Mouse (Mus musculus) brown adipose tissue, adult 24 weeks (tissue): ENCODE data around the gene Wdr90. TPM values are rescaled to one million over a fixed set of nuclear protein-coding genes. Genes with fewer than 3 reads are reported as not detected.

Experiments
- H3K27ac ChIP-seq: fragments of 200-500 bp; replicated peaks from 2 replicates; pipeline ENCODE4 v1.5.1; 2012; ENCODE audit warnings: low read depth, mild to moderate bottlenecking, low read length
- H3K4me1 ChIP-seq: fragments of 200-500 bp; 2 replicates; pipeline ENCODE4 v1.6.1; 2012; ENCODE audit warnings: low read length, mixed read lengths; ENCODE audit not compliant: control insufficient read depth, insufficient read depth, insufficient read length
- H3K4me3 ChIP-seq: fragments of 200-500 bp; 2 replicates; pipeline ENCODE4 v1.5.1; 2012; ENCODE audit warnings: low read depth, mild to moderate bottlenecking, low read length, moderate library complexity; ENCODE audit not compliant: insufficient read depth
- polyA plus RNA-seq: library from polyadenylated mRNA; stranded (reverse); fragments of >200 nt; gene quantifications from 2 replicates; pipeline ENCODE4 v1.2.4, GENCODE M21; 2012; ENCODE audit not compliant: missing spikeins, insufficient read depth, insufficient read length

Gene Wdr90
- 1.6 and 2.4 TPM in 2 replicates for polyA plus RNA-seq

- peak within 1 kb of the TSS; percentile 59 for H3K4me3 ChIP-seq
- H3K27ac ChIP-seq: peak within 1 kb of the TSS; percentile 33
- H3K4me1 ChIP-seq: no peaks in the 10 kb centered on the region
Observed at GRCm38 (mm10) chr17:25860832-25861703, at the start of gene Wdr90. TSS of gene Wdr90 (minus strand) at chr17:25861501.

GRCm38 (mm10) chr17:25907640-25908039 lies 46.3 kb upstream of the Wdr90 start:
- 0 out of 2 replicates have a peak, but pooled peaks cover 7% of the 10 kb centered on the region for H3K4me1 ChIP-seq
- H3K27ac ChIP-seq: no peak overlapping the region
- H3K4me3 ChIP-seq: no peak overlapping the region

- Histone ChIP-seq H3K4me1 (no peaks in the 10 kb centered on the region), H3K4me3 (no peak overlapping the region), H3K27ac (no peak overlapping the region)
Observed at GRCm38 (mm10) chr17:25903061-25903460, 41.8 kb upstream of the Wdr90 start.

GRCm38 (mm10) chr17:25900193-25900592 lies 38.9 kb upstream of the Wdr90 start:
- H3K27ac ChIP-seq: no peak overlapping the region
- no peaks in the 10 kb centered on the region for H3K4me1 ChIP-seq
- H3K4me3 ChIP-seq: no peak overlapping the region

GRCm38 (mm10) chr17:25895891-25896290 lies 34.6 kb upstream of the Wdr90 start:
- Histone ChIP-seq H3K4me1 (no peaks in the 10 kb centered on the region), H3K4me3 (no peak overlapping the region), H3K27ac (no peak overlapping the region)

GRCm38 (mm10) chr17:25895415-25895814 lies 34.1 kb upstream of the Wdr90 start:
- H3K4me1 ChIP-seq: no peaks in the 10 kb centered on the region
- H3K27ac ChIP-seq: no peak overlapping the region
- H3K4me3 ChIP-seq: no peak overlapping the region

GRCm38 (mm10) chr17:25893975-25894617 lies 32.8 kb upstream of the Wdr90 start:
- H3K4me1 ChIP-seq: no peaks in the 10 kb centered on the region
- H3K4me3 ChIP-seq: no peak overlapping the region
- H3K27ac ChIP-seq: no peak overlapping the region

GRCm38 (mm10) chr17:25888837-25889236 lies 27.5 kb upstream of the Wdr90 start:
- Histone ChIP-seq H3K27ac (no peak overlapping the region), H3K4me1 (no peaks in the 10 kb centered on the region), H3K4me3 (no peak overlapping the region)

- H3K4me3 ChIP-seq: no peak overlapping the region
- H3K4me1 ChIP-seq: no peaks in the 10 kb centered on the region
- H3K27ac ChIP-seq: no peak overlapping the region
Observed at GRCm38 (mm10) chr17:25887467-25887866, 26.2 kb upstream of the Wdr90 start.

- H3K27ac ChIP-seq: no peak overlapping the region
- no peaks in the 10 kb centered on the region for H3K4me1 ChIP-seq
- no peak overlapping the region for H3K4me3 ChIP-seq
Observed at GRCm38 (mm10) chr17:25886806-25887205, 25.5 kb upstream of the Wdr90 start.

- Histone ChIP-seq H3K27ac (no peak overlapping the region), H3K4me1 (0 out of 2 replicates have a peak, but pooled peaks cover 2% of the 10 kb centered on the region), H3K4me3 (no peak overlapping the region)
Observed at GRCm38 (mm10) chr17:25885636-25886035, 24.3 kb upstream of the Wdr90 start.

GRCm38 (mm10) chr17:25883824-25884223 lies 22.5 kb upstream of the Wdr90 start:
- Histone ChIP-seq H3K4me1 (0 out of 2 replicates have a peak, but pooled peaks cover 2% of the 10 kb centered on the region), H3K4me3 (no peak overlapping the region), H3K27ac (no peak overlapping the region)

GRCm38 (mm10) chr17:25883268-25883667 lies 22.0 kb upstream of the Wdr90 start:
- Histone ChIP-seq H3K4me3 (no peak overlapping the region), H3K4me1 (0 out of 2 replicates have a peak, but pooled peaks cover 2% of the 10 kb centered on the region), H3K27ac (no peak overlapping the region)

- Histone ChIP-seq H3K4me1 (0 out of 2 replicates have a peak, but pooled peaks cover 2% of the 10 kb centered on the region), H3K4me3 (no peak overlapping the region), H3K27ac (no peak overlapping the region)
Observed at GRCm38 (mm10) chr17:25882306-25882705, 21.0 kb upstream of the Wdr90 start.

- Histone ChIP-seq H3K27ac (no peak overlapping the region), H3K4me3 (no peak overlapping the region), H3K4me1 (0 out of 2 replicates have a peak, but pooled peaks cover 2% of the 10 kb centered on the region)
Observed at GRCm38 (mm10) chr17:25881691-25882090, 20.4 kb upstream of the Wdr90 start.
